Comparison of ENCODE assay signal across 25 mouse cellular contexts in genomic region chr12:104813762-104814161, GRCm38 (mm10). TPM values are rescaled to one million over a fixed set of nuclear protein-coding genes. Genes with fewer than 3 reads are reported as not detected.
DNase-seq lines count a peak whose midpoint lies in the region; ATAC-seq and TF ChIP-seq lines count a peak whose summit lies in the region.
"Had no signal": no experiment of that assay in that cellular context is flagged by ENCODE, and none has a peak within 500 bp of the region (broad histone marks: within the 10 kb centered on the region; RNA-seq: fewer than 3 reads in every experiment).

No protein-coding gene starts in this region.

- no peaks in the 10 kb centered on the region for H3K9me3 ChIP-seq in limb, embryonic 10.5 days (replicated peaks)
- H3K9me3 ChIP-seq in limb, embryonic 12.5 days: no peaks in the 10 kb centered on the region
- H3K9me3 ChIP-seq in limb, embryonic 14.5 days (ENCODE audit: control insufficient read depth, low read length): no peaks in the 10 kb centered on the region
- H3K9me3 ChIP-seq in midbrain, postnatal 0 days (ENCODE audit: low read length): no peaks in the 10 kb centered on the region
- H3K9me3 ChIP-seq: embryonic facial prominence, embryonic 10.5 days; embryonic facial prominence, embryonic 12.5 days; forebrain, embryonic 13.5 days; forebrain, embryonic 15.5 days had no signal

- WGBS in limb, embryonic 10.5 days: 52% methylated on average over 13 of the region's 13 CpGs
- WGBS in limb, embryonic 12.5 days: 14% methylated on average over 13 of the region's 13 CpGs
- 13% methylated on average over 13 of the region's 13 CpGs for WGBS in limb, embryonic 14.5 days
- WGBS in midbrain, postnatal 0 days: 90% methylated on average over 13 of the region's 13 CpGs

- no peak for TF ChIP-seq POLR2A in limb, embryonic 14.5 days (IDR thresholded peaks at IDR 0.05; ENCODE audit: borderline replicate concordance, extremely low read depth, insufficient read depth, insufficient read length)

- peak overlapping the region; percentile 39 for H3K4me2 ChIP-seq in limb, embryonic 12.5 days
- peak overlapping the region; percentile 16; the same call in 1 of the 2 replicates for H3K4me2 ChIP-seq in limb, embryonic 14.5 days (replicated peaks; ENCODE audit: low read depth, low read length, severe bottlenecking)
- no peak overlapping the region for H3K4me2 ChIP-seq in midbrain, postnatal 0 days (ENCODE audit: low read depth, low read length, poor library complexity, severe bottlenecking)
- H3K4me2 ChIP-seq: embryonic facial prominence, embryonic 12.5 days; forebrain, embryonic 13.5 days; forebrain, embryonic 15.5 days had no signal

- H3K36me3 ChIP-seq in limb, embryonic 10.5 days: no peaks in the 10 kb centered on the region
- no peaks in the 10 kb centered on the region for H3K36me3 ChIP-seq in limb, embryonic 12.5 days
- no peaks in the 10 kb centered on the region for H3K36me3 ChIP-seq in limb, embryonic 14.5 days (ENCODE audit: control insufficient read depth, insufficient read depth, low read length)
- H3K36me3 ChIP-seq in midbrain, postnatal 0 days (ENCODE audit: insufficient read depth, low read length): no peaks in the 10 kb centered on the region
- H3K36me3 ChIP-seq: embryonic facial prominence, embryonic 10.5 days; embryonic facial prominence, embryonic 12.5 days; forebrain, embryonic 15.5 days; G1E had no signal

- no peak overlapping the region for H3K9ac ChIP-seq in limb, embryonic 12.5 days (replicated peaks)
- H3K9ac ChIP-seq in limb, embryonic 14.5 days (ENCODE audit: low read depth, low read length, severe bottlenecking): no peak overlapping the region
- no peak overlapping the region for H3K9ac ChIP-seq in midbrain, postnatal 0 days (replicated peaks; ENCODE audit: low read length, poor library complexity, severe bottlenecking)
- H3K9ac ChIP-seq: embryonic facial prominence, embryonic 12.5 days; forebrain, embryonic 13.5 days; forebrain, embryonic 15.5 days had no signal

- peaks cover 88% of the 10 kb centered on the region for H3K4me1 ChIP-seq in limb, embryonic 10.5 days
- H3K4me1 ChIP-seq in limb, embryonic 12.5 days (replicated peaks): peaks cover 84% of the 10 kb centered on the region
- peaks cover 48% of the 10 kb centered on the region for H3K4me1 ChIP-seq in limb, embryonic 14.5 days (ENCODE audit: control insufficient read depth, insufficient read depth, low read length)
- no peaks in the 10 kb centered on the region for H3K4me1 ChIP-seq in midbrain, postnatal 0 days (ENCODE audit: insufficient read depth, low read length)

- ATAC-seq in limb, embryonic 12.5 days (ENCODE audit: insufficient number of reproducible peaks, insufficient read depth, low FRiP score, low TSS enrichment, low read depth): peak; percentile 33; the same call in 1 of the 2 replicates
- ATAC-seq in limb, embryonic 14.5 days (ENCODE audit: low FRiP score, low read depth): no peak; the same call in 1 of the 2 replicates
- no peak for ATAC-seq in midbrain, postnatal 0 days (ENCODE audit: low FRiP score)
- ATAC-seq: activated CD4-positive, CD25-positive, alpha-beta regulatory T cell, adult 4 months; CD4-positive, CD25-positive, alpha-beta regulatory T cell, adult 4 months; forebrain, embryonic 13.5 days; forebrain, embryonic 15.5 days; Patski had no signal

- TF ChIP-seq CTCF in midbrain, postnatal 0 days (IDR thresholded peaks at IDR 0.05): no peak

- H3K27me3 ChIP-seq in limb, embryonic 10.5 days (ENCODE audit: low read depth, poor library complexity, severe bottlenecking): peaks cover 26% of the 10 kb centered on the region; the same call in 1 of the 2 replicates
- H3K27me3 ChIP-seq in limb, embryonic 12.5 days: peaks cover 57% of the 10 kb centered on the region
- H3K27me3 ChIP-seq in limb, embryonic 14.5 days (ENCODE audit: control insufficient read depth, insufficient read depth, low read length): peaks cover 25% of the 10 kb centered on the region; the same call in 1 of the 2 replicates
- no peaks in the 10 kb centered on the region for H3K27me3 ChIP-seq in midbrain, postnatal 0 days (ENCODE audit: insufficient read depth, low read length)
- H3K27me3 ChIP-seq: embryonic facial prominence, embryonic 12.5 days; forebrain, embryonic 13.5 days; forebrain, embryonic 15.5 days; Patski had no signal

- peak overlapping the region; percentile 26; the same call in 1 of the 2 replicates for H3K4me3 ChIP-seq in limb, embryonic 10.5 days
- H3K4me3 ChIP-seq in limb, embryonic 12.5 days (replicated peaks): no peak overlapping the region
- no peak overlapping the region for H3K4me3 ChIP-seq in limb, embryonic 14.5 days (replicated peaks; ENCODE audit: low read length)
- H3K4me3 ChIP-seq in midbrain, postnatal 0 days (ENCODE audit: low read depth, low read length): no peak overlapping the region
- H3K4me3 ChIP-seq: embryonic facial prominence, embryonic 10.5 days; embryonic facial prominence, embryonic 12.5 days; forebrain, embryonic 13.5 days; forebrain, embryonic 15.5 days had no signal

- H3K27ac ChIP-seq in limb, embryonic 10.5 days: peak overlapping the region; percentile 86
- H3K27ac ChIP-seq in limb, embryonic 12.5 days: peak overlapping the region; percentile 83
- H3K27ac ChIP-seq in limb, embryonic 14.5 days (replicated peaks; ENCODE audit: low read depth, low read length): no peak overlapping the region
- no peak overlapping the region for H3K27ac ChIP-seq in midbrain, postnatal 0 days (ENCODE audit: low read depth, low read length)
- H3K27ac ChIP-seq: embryonic facial prominence, embryonic 10.5 days; embryonic facial prominence, embryonic 12.5 days; forebrain, embryonic 13.5 days; forebrain, embryonic 15.5 days had no signal

- DNase-seq in forelimb bud, embryonic 11.5 days (ENCODE audit: low read depth, low spot score): peak; percentile 85
- DNase-seq in limb, embryonic 10.5 days (ENCODE audit: low spot score): peak; percentile 70
- DNase-seq in limb, embryonic 14.5 days (ENCODE audit: low spot score): no peak
- no peak for DNase-seq in cerebellum, postnatal 10 days
- no peak for DNase-seq in midbrain, postnatal 0 days (ENCODE audit: low spot score)
- no peak for DNase-seq in right cerebral cortex, adult 2 months (ENCODE audit: low spot score in 2 of 2)
- DNase-seq: adrenal gland, adult 8-10 months; adrenal gland, postnatal 14 days; adrenal gland, postnatal 36 days; B cell, adult 2 months; cerebellum, adult 11-12 months; cerebellum, adult 2 months; cerebellum, adult 9-10 months; cerebellum, postnatal 14 days; cerebellum, postnatal 36 days had no signal

RNA-seq across cellular contexts. Expression of gene Clmn, which starts 51.1 kb away (rescaled TPM):
- 2.0 and 3.0 TPM in 2 replicates for polyA plus RNA-seq in limb, embryonic 10.5 days (2016; fragmentation: Nextera tagmentation; extraction: Ambion mirVana)
- polyA plus RNA-seq in limb, embryonic 12.5 days (2016; fragmentation: Nextera tagmentation; extraction: Ambion mirVana): 4.8 and 5.2 TPM in 2 replicates
- polyA plus RNA-seq in limb, embryonic 14.5 days (2012; rRNA removed): 8.1 and 9.0 TPM in 2 replicates
- 2.9 and 3.9 TPM in 2 replicates for polyA plus RNA-seq in limb, embryonic 14.5 days (2014; fragmentation: Nextera tagmentation; extraction: Ambion mirVana)
- 2.2 and 3.1 TPM in 2 replicates for total RNA-seq in midbrain, postnatal 0 days (2014; rRNA removed)
- 1.4 and 2.4 TPM in 2 replicates for polyA plus RNA-seq in midbrain, postnatal 0 days (2015; fragmentation: Nextera tagmentation; extraction: Ambion mirVana)
- total RNA-seq: CH12.LX had no signal
- polyA plus RNA-seq: CD4-positive, CD25-positive, alpha-beta regulatory T cell, adult 4 months; G1E had no signal

Comparison
In these comparisons a context has a peak if more than half of its experiments do, and no peak if none do; other contexts are left out.
1. DNase-seq: peak in forelimb bud, embryonic 11.5 days (single experiment) and limb, embryonic 10.5 days (single experiment); none in limb, embryonic 14.5 days (single experiment), cerebellum, postnatal 10 days (0 of 2), midbrain, postnatal 0 days (single experiment) and right cerebral cortex, adult 2 months (0 of 2).
2. H3K27ac ChIP-seq: peak in limb, embryonic 10.5 days (single experiment) and limb, embryonic 12.5 days (single experiment); none in limb, embryonic 14.5 days (single experiment) and midbrain, postnatal 0 days (single experiment).